Comparison of ENCODE assay signal across 8 mouse cellular contexts in the genomic region with DNA sequence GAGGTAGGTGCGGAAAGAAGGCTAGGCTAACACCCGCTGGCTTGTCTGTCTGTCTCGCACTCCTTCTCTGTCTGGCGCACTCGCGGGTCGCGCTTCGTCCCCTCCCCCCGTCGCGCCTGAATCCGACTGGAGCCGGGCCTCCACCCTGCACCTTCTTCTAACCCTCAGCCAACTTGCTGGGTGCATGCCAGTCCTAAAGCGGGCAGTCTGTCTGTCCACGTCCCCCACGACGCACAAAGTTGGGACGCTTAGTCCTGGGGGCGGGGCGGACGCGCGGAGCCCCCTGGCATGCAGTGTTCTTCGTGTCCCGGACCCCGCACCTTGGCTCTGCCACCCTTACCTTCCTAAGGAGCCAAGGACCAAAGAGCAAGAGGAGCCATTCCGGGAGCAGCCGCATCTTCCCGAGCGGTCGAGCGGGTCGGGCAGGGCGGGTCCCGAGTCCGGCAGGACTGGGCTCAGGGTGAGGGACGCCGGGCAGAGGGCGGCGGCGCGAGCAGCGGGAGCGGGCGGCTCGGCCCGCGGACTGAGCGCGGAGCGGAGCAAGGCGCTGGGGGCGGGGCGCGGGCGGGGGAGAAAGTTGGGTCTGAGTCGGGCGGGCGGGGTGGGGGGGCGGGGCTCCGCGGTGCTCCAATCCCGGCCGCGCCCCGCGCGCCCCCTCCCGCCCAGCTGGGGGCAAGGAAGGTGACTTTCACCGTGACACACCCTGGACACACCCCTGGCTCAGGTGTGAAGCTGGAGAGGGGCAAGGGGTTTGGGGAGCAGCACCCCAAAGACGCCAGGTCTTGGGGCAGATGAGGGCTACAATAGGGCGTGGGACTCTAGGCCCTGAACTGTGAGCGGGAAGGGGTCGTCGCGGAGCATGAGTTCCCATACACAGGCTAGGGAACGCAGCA. TPM values are rescaled to one million over a fixed set of nuclear protein-coding genes. Genes with fewer than 3 reads are reported as not detected.
A peak's percentile ranks its signal among the peaks of the same experiment; 100 is the strongest.
DNase-seq lines count a peak whose midpoint lies in the region; ATAC-seq and TF ChIP-seq lines count a peak whose summit lies in the region.

A gene (minus strand): TSS at position 524 of the 893 bp plus-strand sequence.

- no peak; the same call in 1 of the 2 replicates for ATAC-seq in forebrain, embryonic 11.5 days (replicated peaks; ENCODE audit: low FRiP score)
- ATAC-seq in kidney, embryonic 14.5 days (ENCODE audit: low FRiP score, low TSS enrichment): peak; percentile 16; the same call in 1 of the 2 replicates
- no peak for ATAC-seq in midbrain, embryonic 16.5 days

- peak within 1 kb of the TSS; percentile 79 for H3ac ChIP-seq in C2C12 (ENCODE audit: control insufficient read depth, insufficient read length, low read depth)

- no peak for DNase-seq in cerebellum, adult 2 months
- DNase-seq in cerebellum, adult 11 months: no peak
- peak; percentile 68 for DNase-seq in forebrain, embryonic 11.5 days (ENCODE audit: low spot score)
- DNase-seq in frontal cortex, postnatal 14 days (ENCODE audit: low spot score in 2 of 2): no peak
- DNase-seq in layer of hippocampus, adult 18-20 months (ENCODE audit: low spot score in 2 of 2): no peak

- peak within 1 kb of the TSS; percentile 56 for H3K4me3 ChIP-seq in cerebellum, adult 2 months (replicated peaks; ENCODE audit: insufficient read depth, low read depth, low read length)
- no peak within 1 kb of the TSS for H3K4me3 ChIP-seq in C2C12 (ENCODE audit: insufficient read depth, poor library complexity, severe bottlenecking)
- H3K4me3 ChIP-seq in forebrain, embryonic 11.5 days (ENCODE audit: low read depth, low read length): peak within 1 kb of the TSS; percentile 41
- peak within 1 kb of the TSS; percentile 43 for H3K4me3 ChIP-seq in kidney, embryonic 14.5 days (ENCODE audit: low read length)
- peak within 1 kb of the TSS; percentile 52 for H3K4me3 ChIP-seq in midbrain, embryonic 16.5 days (ENCODE audit: low read depth, low read length)

- no peak within 1 kb of the TSS for H3K27ac ChIP-seq in cerebellum, adult 2 months (ENCODE audit: insufficient read depth, low read length)
- H3K27ac ChIP-seq in forebrain, embryonic 11.5 days (ENCODE audit: low read depth, low read length): no peak within 1 kb of the TSS
- no peak within 1 kb of the TSS for H3K27ac ChIP-seq in kidney, embryonic 14.5 days (ENCODE audit: low read depth, low read length)
- peak within 1 kb of the TSS; percentile 62 for H3K27ac ChIP-seq in midbrain, embryonic 16.5 days (ENCODE audit: low read length)

- H3K36me3 ChIP-seq in C2C12 (ENCODE audit: control insufficient read depth, insufficient read depth): peaks cover 15% of the 10 kb centered on the region
- no peaks in the 10 kb centered on the region; the same call in 1 of the 2 replicates for H3K36me3 ChIP-seq in forebrain, embryonic 11.5 days (ENCODE audit: control insufficient read depth, insufficient read depth, low read length)
- peaks cover 7% of the 10 kb centered on the region; the same call in 1 of the 2 replicates for H3K36me3 ChIP-seq in kidney, embryonic 14.5 days (ENCODE audit: control insufficient read depth, insufficient read depth, low read length)
- H3K36me3 ChIP-seq in midbrain, embryonic 16.5 days (ENCODE audit: control insufficient read depth, insufficient read depth, low read length): peaks cover 5% of the 10 kb centered on the region; the same call in 1 of the 2 replicates

- WGBS in cerebellum, adult 2 months: 1% methylated on average over 68 of the region's 78 CpGs
- WGBS in forebrain, embryonic 11.5 days: under 1% methylated on average over 64 of the region's 78 CpGs
- WGBS in kidney, embryonic 14.5 days: 0% methylated on average over 66 of the region's 78 CpGs
- under 1% methylated on average over 57 of the region's 78 CpGs for WGBS in midbrain, embryonic 16.5 days

- no peaks in the 10 kb centered on the region for H3K79me2 ChIP-seq in C2C12 (ENCODE audit: control insufficient read depth, insufficient read depth)

- TF ChIP-seq POLR2A in cerebellum, adult 2 months (IDR thresholded peaks at IDR 0.05; ENCODE audit: borderline replicate concordance, insufficient read depth, low read length): no peak

- TF ChIP-seq CTCF in cerebellum, adult 2 months (IDR thresholded peaks at IDR 0.05; ENCODE audit: borderline replicate concordance, insufficient read depth, low read depth, low read length): no peak
- no peak for TF ChIP-seq CTCF in C2C12 (IDR thresholded peaks at IDR 0.05; ENCODE audit: control insufficient read depth, insufficient read depth, insufficient read length)

- no peaks in the 10 kb centered on the region for H3K9me3 ChIP-seq in forebrain, embryonic 11.5 days (ENCODE audit: control insufficient read depth, low read length)
- no peaks in the 10 kb centered on the region for H3K9me3 ChIP-seq in kidney, embryonic 14.5 days (ENCODE audit: control insufficient read depth, low read length)
- no peaks in the 10 kb centered on the region for H3K9me3 ChIP-seq in midbrain, embryonic 16.5 days (replicated peaks; ENCODE audit: control insufficient read depth, low read length, poor library complexity, severe bottlenecking)

- peak within 1 kb of the TSS; percentile 61 for H3K4me2 ChIP-seq in forebrain, embryonic 11.5 days (ENCODE audit: low read depth, low read length, severe bottlenecking)
- H3K4me2 ChIP-seq in kidney, embryonic 14.5 days (replicated peaks; ENCODE audit: low read depth, low read length): peak within 1 kb of the TSS; percentile 83
- peak within 1 kb of the TSS; percentile 59 for H3K4me2 ChIP-seq in midbrain, embryonic 16.5 days (ENCODE audit: low read length)

- H3K27me3 ChIP-seq in cerebellum, adult 2 months (ENCODE audit: control insufficient read depth, insufficient read depth, low read length): no peaks in the 10 kb centered on the region
- peaks cover 42% of the 10 kb centered on the region for H3K27me3 ChIP-seq in C2C12 (ENCODE audit: control insufficient read depth, insufficient read depth, insufficient read length)
- H3K27me3 ChIP-seq in forebrain, embryonic 11.5 days (ENCODE audit: control insufficient read depth, insufficient read depth, low read length): peaks cover 72% of the 10 kb centered on the region
- H3K27me3 ChIP-seq in kidney, embryonic 14.5 days (ENCODE audit: control insufficient read depth, insufficient read depth, low read length): peaks cover 77% of the 10 kb centered on the region
- peaks cover 24% of the 10 kb centered on the region for H3K27me3 ChIP-seq in midbrain, embryonic 16.5 days (ENCODE audit: control insufficient read depth, insufficient read depth, low read depth, low read length)

- H3K4me1 ChIP-seq in cerebellum, adult 2 months (ENCODE audit: control insufficient read depth, insufficient read depth, low read length): peaks cover 12% of the 10 kb centered on the region
- peaks cover 25% of the 10 kb centered on the region for H3K4me1 ChIP-seq in forebrain, embryonic 11.5 days (replicated peaks; ENCODE audit: control insufficient read depth, insufficient read depth, low read length)
- peaks cover 22% of the 10 kb centered on the region for H3K4me1 ChIP-seq in kidney, embryonic 14.5 days (ENCODE audit: control insufficient read depth, insufficient read depth, low read length)
- H3K4me1 ChIP-seq in midbrain, embryonic 16.5 days (ENCODE audit: control insufficient read depth, insufficient read depth, low read length): peaks cover 60% of the 10 kb centered on the region

- no peaks in the 10 kb centered on the region for H3K79me3 ChIP-seq in C2C12 (ENCODE audit: low read depth)

- peak within 1 kb of the TSS; percentile 52 for H3K9ac ChIP-seq in forebrain, embryonic 11.5 days (ENCODE audit: low read length)
- H3K9ac ChIP-seq in kidney, embryonic 14.5 days (ENCODE audit: low read depth, low read length): peak within 1 kb of the TSS; percentile 35
- peak within 1 kb of the TSS; percentile 58 for H3K9ac ChIP-seq in midbrain, embryonic 16.5 days (ENCODE audit: low read depth, low read length)

TF ChIP-seq in C2C12, 6 proteins besides CTCF, POLR2A, EP300 and RAD21:
- TF ChIP-seq MYOD1 (IDR thresholded peaks at IDR 0.05; ENCODE audit: control insufficient read depth, insufficient read length, low read depth): no peak
- TF ChIP-seq CEBPB (IDR thresholded peaks at IDR 0.05; ENCODE audit: low read depth): no peak
- TF ChIP-seq USF1 (IDR thresholded peaks at IDR 0.05; ENCODE audit: low read depth): no peak
- TF ChIP-seq FOSL1 (IDR thresholded peaks at IDR 0.05; ENCODE audit: insufficient read depth, low read length, poor library complexity, severe bottlenecking): no peak
- TF ChIP-seq MAX (IDR thresholded peaks at IDR 0.05): no peak
- TF ChIP-seq MYOG (IDR thresholded peaks at IDR 0.05; ENCODE audit: control insufficient read depth, extremely low read depth, insufficient read length): no peak
TF ChIP-seq in C2C12: peak in this region for 0.

RNA-seq across cellular contexts. Expression of the gene that starts here (rescaled TPM):
- polyA plus RNA-seq in cerebellum, adult 2 months (2012; rRNA removed): 30.3 and 33.8 TPM in 2 replicates
- polyA plus RNA-seq in C2C12 (2012; fragmentation: generic; extraction: Trizol): 1.2 TPM
- polyA plus RNA-seq in forebrain, embryonic 11.5 days (2014; fragmentation: Nextera tagmentation; extraction: Ambion mirVana): 37.6 and 40.4 TPM in 2 replicates
- polyA plus RNA-seq in kidney, embryonic 14.5 days (2014; fragmentation: Nextera tagmentation; extraction: Ambion mirVana): 0.49 and 1.2 TPM in 2 replicates
- polyA plus RNA-seq in midbrain, embryonic 16.5 days (2015; fragmentation: Nextera tagmentation; extraction: Ambion mirVana): 62.1 and 66.7 TPM in 2 replicates
- 1 to 10 TPM; 1.2 to 1.3 TPM for total RNA-seq in layer of hippocampus, adult 18-20 months (2021)

Comparison
In these comparisons a context has a peak if more than half of its experiments do, and no peak if none do; other contexts are left out.
1. RNA of the gene that starts here (polyA plus RNA-seq): 62.1 to 66.7 TPM in midbrain, embryonic 16.5 days, 37.6 to 40.4 TPM in forebrain, embryonic 11.5 days and 30.3 to 33.8 TPM in cerebellum, adult 2 months; 0.49 to 1.2 TPM in kidney, embryonic 14.5 days and 1.2 TPM in C2C12 (single experiment); every median in the first group is over 10 times any median in the second.
2. Peak in every context shown above with its lines, with median percentiles within 50 percentile points of each other: H3K4me2 ChIP-seq and H3K9ac ChIP-seq.